In genomic region chr7:80882830-80883505, GRCm38 (mm10) we compare ENCODE assay signal across 8 mouse cellular contexts. TPM values are rescaled to one million over a fixed set of nuclear protein-coding genes. Genes with fewer than 3 reads are reported as not detected.
DNase-seq lines count a peak whose midpoint lies in the region; ATAC-seq and TF ChIP-seq lines count a peak whose summit lies in the region.

No protein-coding gene starts in this region.

- no peak overlapping the region for H3K9ac ChIP-seq in embryonic facial prominence, embryonic 12.5 days

- TF ChIP-seq POLR2A in lung, adult 2 months (IDR thresholded peaks at IDR 0.05; ENCODE audit: borderline replicate concordance, extremely low read depth, low read depth, low read length), result no peak
- TF ChIP-seq POLR2A in olfactory bulb, adult 2 months (IDR thresholded peaks at IDR 0.05; ENCODE audit: insufficient read depth, low read depth, low read length), result no peak

- peak; percentile 26 for TF ChIP-seq CTCF in lung, adult 2 months (IDR thresholded peaks at IDR 0.05; ENCODE audit: insufficient read depth, low read length)
- TF ChIP-seq CTCF in olfactory bulb, adult 2 months (IDR thresholded peaks at IDR 0.05; ENCODE audit: insufficient read depth, low read depth, low read length), result peak; percentile 53

- no peaks in the 10 kb centered on the region for H3K9me3 ChIP-seq in embryonic facial prominence, embryonic 12.5 days

- H3K27me3 ChIP-seq in embryonic facial prominence, embryonic 12.5 days, result no peaks in the 10 kb centered on the region

- DNase-seq in urinary bladder, postnatal 14 days (ENCODE audit: low spot score), result peak; percentile 53
- DNase-seq in urinary bladder, postnatal 10 days (ENCODE audit: low spot score), result no peak
- peak; percentile 64 for DNase-seq in heart, postnatal 4 days
- peak; percentile 55 to 86 for DNase-seq in layer of hippocampus, adult 18-20 months (ENCODE audit: low spot score in 2 of 2)
- DNase-seq in lung, adult 2 months, result peak; percentile 50
- peak; percentile 83 to 85 for DNase-seq in thymus, postnatal 10 days (ENCODE audit: low spot score in 2 of 2)

- ATAC-seq in embryonic facial prominence, embryonic 12.5 days (ENCODE audit: insufficient number of reproducible peaks, insufficient read depth, low FRiP score, low TSS enrichment), result peak; percentile 57; the same call in 1 of the 2 replicates

- 22% methylated on average over 14 of the region's 14 CpGs for WGBS in embryonic facial prominence, embryonic 12.5 days
- 16% methylated on average over 14 of the region's 14 CpGs for WGBS in lung, adult 2 months
- 19% methylated on average over 14 of the region's 14 CpGs for WGBS in olfactory bulb, adult 2 months

- H3K4me1 ChIP-seq in embryonic facial prominence, embryonic 12.5 days, result no peaks in the 10 kb centered on the region
- H3K4me1 ChIP-seq in lung, adult 2 months (ENCODE audit: control insufficient read depth, insufficient read depth, low read length), result no peaks in the 10 kb centered on the region; the same call in 1 of the 2 replicates
- peaks cover 5% of the 10 kb centered on the region for H3K4me1 ChIP-seq in olfactory bulb, adult 2 months (ENCODE audit: control insufficient read depth, insufficient read depth, low read length)

- H3K27ac ChIP-seq in embryonic facial prominence, embryonic 12.5 days, result no peak overlapping the region
- no peak overlapping the region for H3K27ac ChIP-seq in olfactory bulb, adult 2 months (ENCODE audit: insufficient read depth, low read depth, low read length)

- H3K36me3 ChIP-seq in embryonic facial prominence, embryonic 12.5 days, result peaks cover 11% of the 10 kb centered on the region; the same call in 1 of the 2 replicates

- H3K4me2 ChIP-seq in embryonic facial prominence, embryonic 12.5 days (replicated peaks), result peak overlapping the region; percentile 38

- H3K4me3 ChIP-seq in embryonic facial prominence, embryonic 12.5 days, result no peak overlapping the region
- H3K4me3 ChIP-seq in lung, adult 2 months (replicated peaks; ENCODE audit: extremely low read depth, low read depth, low read length), result peak overlapping the region; percentile 56
- peak overlapping the region; percentile 27 for H3K4me3 ChIP-seq in olfactory bulb, adult 2 months (ENCODE audit: insufficient read depth, low read depth, low read length)

RNA-seq across cellular contexts. Expression of gene Wdr73, which starts 18.1 kb away (rescaled TPM):
- polyA plus RNA-seq in embryonic facial prominence, embryonic 12.5 days (2016; fragmentation: Nextera tagmentation; extraction: Ambion mirVana), result 32.8 and 34.6 TPM in 2 replicates
- total RNA-seq in heart, postnatal 4 days (2021), result 10 to 100 TPM in 1 of 2 experiments, 1 to 10 TPM in 1; 9.2 to 11.0 TPM
- 10 to 100 TPM; 27.2 to 31.5 TPM for total RNA-seq in layer of hippocampus, adult 18-20 months (2021)
- 9.5 and 14.7 TPM in 2 replicates for polyA plus RNA-seq in lung, adult 2 months (2012; rRNA removed)
- polyA plus RNA-seq in olfactory bulb, adult 2 months (2012; ENCODE audit: insufficient read depth, insufficient read length, low replicate concordance, missing spikeins), result not detected in 2 replicates

RNA-seq across cellular contexts. Expression of gene Nmb, which starts 21.9 kb away (rescaled TPM):
- polyA plus RNA-seq in embryonic facial prominence, embryonic 12.5 days (2016; fragmentation: Nextera tagmentation; extraction: Ambion mirVana), result 6.1 and 6.2 TPM in 2 replicates
- total RNA-seq in heart, postnatal 4 days (2021), result 1 to 10 TPM; 3.1 to 3.5 TPM
- 10 to 100 TPM in 1 of 2 experiments, 1 to 10 TPM in 1; 10.0 to 10.6 TPM for total RNA-seq in layer of hippocampus, adult 18-20 months (2021)
- 2.6 and 4.1 TPM in 2 replicates for polyA plus RNA-seq in lung, adult 2 months (2012; rRNA removed)
- polyA plus RNA-seq in olfactory bulb, adult 2 months (2012; ENCODE audit: insufficient read depth, insufficient read length, low replicate concordance, missing spikeins), result not detected in 2 replicates

RNA-seq across cellular contexts. Expression of gene Zscan2, which starts 22.2 kb away (rescaled TPM):
- polyA plus RNA-seq in embryonic facial prominence, embryonic 12.5 days (2016; fragmentation: Nextera tagmentation; extraction: Ambion mirVana), result 3.6 and 5.2 TPM in 2 replicates
- total RNA-seq in heart, postnatal 4 days (2021), result 1 to 10 TPM; 8.4 to 9.0 TPM
- total RNA-seq in layer of hippocampus, adult 18-20 months (2021), result 10 to 100 TPM; 14.7 to 16.3 TPM
- 5.5 and 6.2 TPM in 2 replicates for polyA plus RNA-seq in lung, adult 2 months (2012; rRNA removed)
- polyA plus RNA-seq in olfactory bulb, adult 2 months (2012; ENCODE audit: insufficient read depth, insufficient read length, low replicate concordance, missing spikeins), result not detected in 2 replicates

RNA-seq across cellular contexts. Expression of gene Iqgap1, which starts 57.2 kb away (rescaled TPM):
- 43.2 and 45.1 TPM in 2 replicates for polyA plus RNA-seq in embryonic facial prominence, embryonic 12.5 days (2016; fragmentation: Nextera tagmentation; extraction: Ambion mirVana)
- total RNA-seq in heart, postnatal 4 days (2021), result 10 to 100 TPM; 77.6 to 84.1 TPM
- 10 to 100 TPM; 18.1 TPM for total RNA-seq in layer of hippocampus, adult 18-20 months (2021)
- polyA plus RNA-seq in lung, adult 2 months (2012; rRNA removed), result 118 and 135 TPM in 2 replicates
- polyA plus RNA-seq in olfactory bulb, adult 2 months (2012; ENCODE audit: insufficient read depth, insufficient read length, low replicate concordance, missing spikeins), result not detected in 2 replicates

Comparison
In these comparisons a context has a peak if more than half of its experiments do, and no peak if none do; other contexts are left out.
1. RNA of gene Wdr73, which starts 18.1 kb away (polyA plus RNA-seq): 32.8 to 34.6 TPM in embryonic facial prominence, embryonic 12.5 days and 9.5 to 14.7 TPM in lung, adult 2 months; not detected in olfactory bulb, adult 2 months; every median in the first group is over 10 times any median in the second.